Mouse (Mus musculus) mesoderm, embryonic 11.5 days (tissue): ENCODE data around the gene Akap2.

ENCODE experiments used
- DNase-seq: peaks from one replicate; pipeline ENCODE4 v3.0.0-alpha.2; 2012; ENCODE audit warnings: low read depth, low spot score

Akap2 gene

GRCm38 (mm10) chr4:57717354-57717753, at the start of gene Akap2:
TSS of gene Akap2 (plus strand) at chr4:57717657.
- no peak for DNase-seq

- DNase-seq = no peak
Measured at GRCm38 (mm10) chr4:57670813-57671469, 46.5 kb upstream of the Akap2 start.

- no peak for DNase-seq
Measured at GRCm38 (mm10) chr4:57672541-57672940, 44.9 kb upstream of the Akap2 start.

- DNase-seq = peak; percentile 92
Measured at GRCm38 (mm10) chr4:57672996-57673906, 44.2 kb upstream of the Akap2 start.

- DNase-seq = no peak
Measured at GRCm38 (mm10) chr4:57674351-57674750, 43.1 kb upstream of the Akap2 start.

- peak; percentile 66 for DNase-seq
Measured at GRCm38 (mm10) chr4:57675387-57675786, 42.1 kb upstream of the Akap2 start.

GRCm38 (mm10) chr4:57677916-57678315, 39.5 kb upstream of the Akap2 start:
- DNase-seq = no peak

- no peak for DNase-seq
Measured at GRCm38 (mm10) chr4:57678991-57679457, 38.4 kb upstream of the Akap2 start.

- no peak for DNase-seq
Measured at GRCm38 (mm10) chr4:57680186-57680585, 37.3 kb upstream of the Akap2 start.

- no peak for DNase-seq
Measured at GRCm38 (mm10) chr4:57681511-57681910, 35.9 kb upstream of the Akap2 start.

- no peak for DNase-seq
Measured at GRCm38 (mm10) chr4:57682341-57682740, 35.1 kb upstream of the Akap2 start.

- no peak for DNase-seq
Measured at GRCm38 (mm10) chr4:57682944-57683343, 34.5 kb upstream of the Akap2 start.

GRCm38 (mm10) chr4:57684676-57685215, 32.7 kb upstream of the Akap2 start:
- DNase-seq = no peak

GRCm38 (mm10) chr4:57686736-57687135, 30.7 kb upstream of the Akap2 start:
- DNase-seq = no peak

- DNase-seq = no peak
Measured at GRCm38 (mm10) chr4:57687583-57687982, 29.9 kb upstream of the Akap2 start.

GRCm38 (mm10) chr4:57688131-57688530, 29.3 kb upstream of the Akap2 start:
- no peak for DNase-seq

GRCm38 (mm10) chr4:57690001-57690400, 27.5 kb upstream of the Akap2 start:
- DNase-seq = no peak

- no peak for DNase-seq
Measured at GRCm38 (mm10) chr4:57690805-57691204, 26.7 kb upstream of the Akap2 start.

GRCm38 (mm10) chr4:57694356-57695136, 22.9 kb upstream of the Akap2 start:
- DNase-seq = no peak

- no peak for DNase-seq
Measured at GRCm38 (mm10) chr4:57696955-57697354, 20.5 kb upstream of the Akap2 start.

- DNase-seq = no peak
Measured at GRCm38 (mm10) chr4:57697918-57698611, 19.4 kb upstream of the Akap2 start.
